Mouse (Mus musculus) MEL (cell line): ENCODE measurements around the gene Rnase13. TPM values are rescaled to one million over a fixed set of nuclear protein-coding genes. Genes with fewer than 3 reads are reported as not detected.

Experiments
- DNase-seq: peaks from one replicate; pipeline ENCODE4 v3.0.0; 2011; ENCODE audit warnings: low read depth, low spot score
- H3K27ac ChIP-seq: 2 replicates; pipeline ENCODE4 v1.5.1; 2012; ENCODE audit warnings: low read depth, mild to moderate bottlenecking, control low read depth, low read length, moderate library complexity; ENCODE audit not compliant: control insufficient read depth
- H3K27me3 ChIP-seq, 2 experiments: fragments of 150-350 bp in 1 of 2; sonication (generic) in 1 of 2; 2 replicates each; pipeline ENCODE4 v1.6.1; 2012; ENCODE audit warnings: low read length in 2 of 2, mild to moderate bottlenecking in 2 of 2, improper control_type of control experiment in 1 of 2, moderate library complexity in 1 of 2; ENCODE audit not compliant: insufficient read depth in 2 of 2, control insufficient read depth in 1 of 2
- H3K36me3 ChIP-seq, 2 experiments: 2 replicates each; pipeline ENCODE4 v1.6.1; 2012 to 2014; ENCODE audit warnings: low read length in 2 of 2, improper control_type of control experiment in 1 of 2, inconsistent platforms in 1 of 2, mild to moderate bottlenecking in 1 of 2; ENCODE audit not compliant: insufficient read depth in 2 of 2, control insufficient read depth in 1 of 2
- H3K4me1 ChIP-seq, 2 experiments: fragments of 150-350 bp in 1 of 2; sonication (generic) in 1 of 2; 2 replicates each; pipeline ENCODE4 v1.6.1; 2012; ENCODE audit warnings: low read length in 2 of 2, improper control_type of control experiment in 1 of 2, mild to moderate bottlenecking in 1 of 2; ENCODE audit not compliant: insufficient read depth in 2 of 2, control insufficient read depth in 1 of 2
- H3K4me3 ChIP-seq, 2 experiments: fragments of 150-350 bp in 1 of 2; sonication (generic) in 1 of 2; 2 replicates each; pipeline ENCODE4 v1.5.1; 2012; ENCODE audit warnings: low read depth in 2 of 2, low read length in 2 of 2, mild to moderate bottlenecking in 2 of 2, moderate library complexity in 2 of 2, control low read depth in 1 of 2, improper control_type of control experiment in 1 of 2; ENCODE audit not compliant: control insufficient read depth in 1 of 2, insufficient read depth in 1 of 2
- H3K79me2 ChIP-seq: 2 replicates; pipeline ENCODE4 v1.6.1; 2012; ENCODE audit warnings: mild to moderate bottlenecking, low read length, moderate library complexity; ENCODE audit not compliant: control insufficient read depth, poor library complexity, insufficient read depth
- H3K9ac ChIP-seq: 2 replicates; pipeline ENCODE4 v1.6.1; 2012; ENCODE audit warnings: low read depth, mild to moderate bottlenecking, control low read depth, low read length, moderate library complexity; ENCODE audit not compliant: control insufficient read depth, poor library complexity, severe bottlenecking
- H3K9me3 ChIP-seq: fragments of 150-350 bp; sonication (generic); replicated peaks from 2 replicates; pipeline ENCODE4 v1.6.1; 2012; ENCODE audit warnings: mild to moderate bottlenecking, low read length, improper control_type of control experiment, moderate library complexity; ENCODE audit not compliant: insufficient read depth
- BHLHE40 ChIP-seq: IDR thresholded peaks from 2 replicates; pipeline ENCODE4 v1.6.1; 2012; ENCODE audit warnings: low read depth, mild to moderate bottlenecking, inconsistent platforms, low read length, improper control_type of control experiment, borderline replicate concordance
- CHD1 ChIP-seq: IDR thresholded peaks from 2 replicates; pipeline ENCODE4 v1.6.1; 2012; ENCODE audit warnings: low read depth, mild to moderate bottlenecking, inconsistent platforms, low read length, improper control_type of control experiment
- CTCF ChIP-seq, 3 experiments: IDR thresholded peaks in 2 of 3; conservative IDR thresholded peaks in 1 of 3; 2 replicates each; pipeline ENCODE4 v1.5.1; 2011 to 2012; ENCODE audit warnings: low read length in 3 of 3, low read depth in 2 of 3, mild to moderate bottlenecking in 2 of 3, improper control_type of control experiment in 1 of 3, inconsistent platforms in 1 of 3, mixed read lengths in 1 of 3, moderate library complexity in 1 of 3; ENCODE audit not compliant: control insufficient read depth in 1 of 3, insufficient read depth in 1 of 3, poor library complexity in 1 of 3, severe bottlenecking in 1 of 3
- GATA1 ChIP-seq: IDR thresholded peaks from 2 replicates; pipeline ENCODE4 v1.6.1; 2011; ENCODE audit warnings: low read depth, low read length, improper control_type of control experiment
- JUND ChIP-seq: IDR thresholded peaks from 2 replicates; pipeline ENCODE4 v1.6.1; 2011; ENCODE audit warnings: low read depth, mild to moderate bottlenecking, improper control_type of control experiment, low read length
- MAZ ChIP-seq: IDR thresholded peaks from 2 replicates; pipeline ENCODE4 v1.6.1; 2012; ENCODE audit warnings: low read depth, mild to moderate bottlenecking, inconsistent platforms, low read length, improper control_type of control experiment
- MXI1 ChIP-seq: IDR thresholded peaks from 2 replicates; pipeline ENCODE4 v1.6.1; 2011; ENCODE audit warnings: mild to moderate bottlenecking, low read depth, low read length, improper control_type of control experiment
- MYC ChIP-seq: IDR thresholded peaks from 2 replicates; pipeline ENCODE4 v1.6.1; 2011; ENCODE audit warnings: low read depth, mild to moderate bottlenecking, low read length, improper control_type of control experiment, moderate library complexity
- NELFE ChIP-seq: IDR thresholded peaks from 2 replicates; pipeline ENCODE4 v1.6.1; 2011; ENCODE audit warnings: low read depth, low read length, improper control_type of control experiment
- POLR2A ChIP-seq, 2 experiments: IDR thresholded peaks; 2 replicates each; pipeline ENCODE4 v1.6.1; 2011 to 2012; ENCODE audit warnings: low read length in 2 of 2, mild to moderate bottlenecking in 2 of 2, control low read depth in 1 of 2, improper control_type of control experiment in 1 of 2, low read depth in 1 of 2, moderate library complexity in 1 of 2; ENCODE audit not compliant: control insufficient read depth in 1 of 2, insufficient read depth in 1 of 2, poor library complexity in 1 of 2
- POLR2AphosphoS2 ChIP-seq: IDR thresholded peaks from 2 replicates; pipeline ENCODE4 v1.6.1; 2011; ENCODE audit warnings: low read length, improper control_type of control experiment
- POLR2AphosphoS5 ChIP-seq: IDR thresholded peaks from 2 replicates; pipeline ENCODE4 v1.6.1; 2012; ENCODE audit warnings: low read depth, borderline replicate concordance, mild to moderate bottlenecking, inconsistent platforms, low read length, moderate library complexity, mixed read lengths
- SMC3 ChIP-seq: IDR thresholded peaks from 2 replicates; pipeline ENCODE4 v1.6.1; 2011; ENCODE audit warnings: low read depth, low read length, improper control_type of control experiment
- USF1 ChIP-seq: IDR thresholded peaks from 2 replicates; pipeline ENCODE4 v1.6.1; 2014; ENCODE audit warnings: low read depth, mild to moderate bottlenecking, inconsistent platforms, low read length, improper control_type of control experiment, moderate library complexity
- USF2 ChIP-seq, 2 experiments: IDR thresholded peaks; 2 replicates each; pipeline ENCODE4 v1.6.1; 2011 to 2012; ENCODE audit warnings: improper control_type of control experiment in 2 of 2, low read length in 2 of 2, borderline replicate concordance in 1 of 2, inconsistent platforms in 1 of 2, low read depth in 1 of 2, mild to moderate bottlenecking in 1 of 2; ENCODE audit not compliant: insufficient read depth in 1 of 2
- ZC3H11A ChIP-seq: IDR thresholded peaks from 2 replicates; pipeline ENCODE4 v1.6.1; 2012; ENCODE audit warnings: low read depth, mild to moderate bottlenecking, inconsistent platforms, low read length, improper control_type of control experiment
- ZNF384 ChIP-seq: IDR thresholded peaks from 2 replicates; pipeline ENCODE4 v1.6.1; 2012; ENCODE audit warnings: low read depth, mild to moderate bottlenecking, inconsistent platforms, low read length, improper control_type of control experiment
- polyA plus RNA-seq, 2 experiments: library from polyadenylated mRNA; stranded (reverse) in 1 of 2; unstranded in 1 of 2; fragments of >175 nt in 1 of 2; fragments of >200 nt in 1 of 2; gene quantifications; 2 replicates each; pipeline versions ENCODE4 v1.2.1 to v1.2.4; 2012; ENCODE audit warnings: low replicate concordance in 2 of 2, low read depth in 1 of 2; ENCODE audit not compliant: insufficient read length in 2 of 2, insufficient read depth in 1 of 2, missing spikeins in 1 of 2
- total RNA-seq: library from RNA; depleted of rRNA; stranded (reverse); fragments of 300-350 nt; gene quantifications from 2 replicates; pipeline ENCODE4 v1.2.3, GENCODE M21; 2012

Rnase13 gene
- total and polyA plus RNA-seq, 3 experiments: not detected

DNA sequence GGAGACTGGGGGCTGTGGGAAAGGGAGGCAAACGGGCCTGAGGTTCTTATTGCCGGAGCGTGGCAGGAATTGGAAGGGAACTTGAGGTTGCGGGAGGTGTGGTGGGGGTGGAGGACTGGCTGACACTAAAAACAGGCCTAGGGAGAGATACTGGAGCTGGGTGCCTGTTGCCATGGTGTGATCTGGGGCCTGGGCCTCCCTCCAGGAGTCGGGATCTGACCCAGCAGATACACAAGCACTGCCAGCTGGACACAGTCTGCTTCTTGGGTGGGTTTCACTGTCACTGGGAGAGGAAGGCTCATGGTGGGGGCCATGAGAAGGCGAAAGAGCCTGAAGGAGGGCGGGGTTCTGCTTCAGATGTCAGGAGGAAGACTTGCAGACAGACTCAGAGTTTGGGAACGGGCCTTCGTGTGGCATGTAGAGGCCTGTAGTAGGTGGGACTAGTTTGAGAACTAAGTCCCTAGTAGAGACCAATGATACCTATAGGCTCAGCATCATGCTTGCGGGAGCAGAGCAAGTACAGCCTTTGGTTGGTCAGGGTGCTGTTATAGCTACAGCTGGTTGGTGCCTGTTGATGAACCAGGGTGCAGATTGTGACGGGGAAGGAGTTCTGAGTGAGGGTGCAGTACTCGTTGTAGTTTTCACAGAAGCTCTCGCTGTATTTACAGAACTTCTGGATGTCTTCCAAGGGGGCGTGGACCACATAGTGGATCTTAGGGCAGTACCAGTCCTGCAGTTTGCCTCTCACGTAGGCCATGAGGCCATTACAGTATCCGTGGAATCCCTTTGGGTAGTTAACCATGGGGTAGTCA is 608 bp downstream of the Rnase13 start:
- Histone ChIP-seq H3K27ac (no peak overlapping the region), H3K79me2 (no peaks in the 10 kb centered on the region), H3K9ac (no peak overlapping the region), H3K4me1 (no peaks in the 10 kb centered on the region), H3K4me3 (no peak overlapping the region), H3K9me3 (no peaks in the 10 kb centered on the region), H3K36me3 (no peaks in the 10 kb centered on the region), H3K27me3 (no peaks in the 10 kb centered on the region)
- DNase-seq: no peak
- TF ChIP-seq POLR2A (IDR thresholded peaks at IDR 0.05; ENCODE audit: control insufficient read depth in 1 of 2, insufficient read depth in 1 of 2, low read depth in 1 of 2, low read length in 2 of 2, poor library complexity in 1 of 2) (no peak), USF2 (IDR thresholded peaks at IDR 0.05; ENCODE audit: borderline replicate concordance in 1 of 2, insufficient read depth in 1 of 2, low read depth in 1 of 2, low read length in 2 of 2) (no peak), MXI1 (no peak), SMC3 (no peak), CTCF (IDR thresholded peaks at IDR 0.05 in 2 of 3, conservative IDR thresholded peaks at IDR 0.05 in 1 of 3; ENCODE audit: control insufficient read depth in 1 of 3, insufficient read depth in 1 of 3, low read depth in 2 of 3, low read length in 3 of 3, poor library complexity in 1 of 3, severe bottlenecking in 1 of 3) (no peak), MYC (no peak), POLR2AphosphoS2 (no peak), ZNF384 (no peak), GATA1 (no peak), MAZ (no peak), CHD1 (no peak), BHLHE40 (no peak), ZC3H11A (no peak), NELFE (no peak), POLR2AphosphoS5 (no peak)

DNA sequence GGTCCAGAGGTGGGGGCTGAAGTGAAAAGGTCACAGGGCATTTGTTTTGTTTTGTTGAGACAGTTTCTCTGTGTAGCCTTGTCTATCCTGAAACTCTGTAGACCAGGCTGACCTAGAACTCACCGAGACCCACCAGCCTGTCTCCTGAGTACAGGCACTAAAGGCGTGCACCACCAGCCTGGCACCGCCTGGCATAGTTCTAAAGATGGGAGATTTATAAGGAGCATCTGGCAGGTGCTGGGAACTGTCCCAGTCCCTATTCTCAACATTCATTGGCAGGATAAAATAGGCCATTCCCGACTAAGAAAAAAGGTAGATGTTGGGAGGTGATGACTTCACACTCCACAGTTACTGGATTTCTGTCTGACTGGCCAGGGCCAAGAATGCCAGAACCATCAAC is 3.6 kb downstream of the Rnase13 start:
- H3K27ac ChIP-seq: no peak overlapping the region
- DNase-seq: no peak
- peaks cover 0 to 5% of the 10 kb centered on the region in 2 experiments; a peak in 2 of 4 replicates for H3K36me3 ChIP-seq
- H3K79me2 ChIP-seq: no peaks in the 10 kb centered on the region
- TF ChIP-seq USF1 (no peak), JUND (no peak), MYC (no peak), ZC3H11A (no peak), ZNF384 (no peak), POLR2A (IDR thresholded peaks at IDR 0.05; ENCODE audit: control insufficient read depth in 1 of 2, insufficient read depth in 1 of 2, low read depth in 1 of 2, low read length in 2 of 2, poor library complexity in 1 of 2) (no peak)
- H3K9ac ChIP-seq: no peak overlapping the region
- no peaks in the 10 kb centered on the region for H3K27me3 ChIP-seq
- no peaks in the 10 kb centered on the region for H3K9me3 ChIP-seq
- no peak overlapping the region for H3K4me3 ChIP-seq
- H3K4me1 ChIP-seq: peaks cover 2 to 9% of the 10 kb centered on the region in 2 experiments
